Mouse (Mus musculus): ENCODE measurements around the gene Ulk1. TPM values are rescaled to one million over a fixed set of nuclear protein-coding genes. Genes with fewer than 3 reads are reported as not detected.

Ulk1 gene
- polyA plus RNA-seq, 1 experiment from 2014 or later, result 27.4 TPM

GRCm38 (mm10) chr5:110770448-110771158, 39.3 kb downstream of the Ulk1 start, which contains the start of gene Ep400:
TSS of gene Ep400 (minus strand) at chr5:110770717.
- Histone ChIP-seq H3K4me2 (ENCODE audit: low read depth, low read length) (peak within 1 kb of the TSS; percentile 66), H3K9me3 (replicated peaks; ENCODE audit: control insufficient read depth, low read length) (no peaks in the 10 kb centered on the region), H3K9ac (replicated peaks; ENCODE audit: low read length) (peak within 1 kb of the TSS; percentile 75), H3K36me3 (replicated peaks; ENCODE audit: control insufficient read depth, insufficient read depth, low read depth, low read length) (no peaks in the 10 kb centered on the region), H3K4me1 (ENCODE audit: control insufficient read depth, insufficient read depth, low read length) (no peaks in the 10 kb centered on the region), H3K4me3 (ENCODE audit: low read depth, low read length) (peak within 1 kb of the TSS; percentile 92), H3K27me3 (ENCODE audit: control insufficient read depth, insufficient read depth, low read length) (no peaks in the 10 kb centered on the region), H3K27ac (replicated peaks; ENCODE audit: low read depth, low read length) (peak within 1 kb of the TSS; percentile 77)
- DNase-seq (ENCODE audit: low spot score) (peak; percentile 99), ATAC-seq (replicated peaks; ENCODE audit: insufficient number of reproducible peaks, low FRiP score, low TSS enrichment, low read depth) (peak; percentile 97)
- WGBS, result under 1% methylated on average over 83 of the region's 83 CpGs

GRCm38 (mm10) chr5:110770031-110770445, 39.9 kb downstream of the Ulk1 start:
- DNase-seq (ENCODE audit: low spot score) (peak; percentile 63), ATAC-seq (replicated peaks; ENCODE audit: insufficient number of reproducible peaks, low FRiP score, low TSS enrichment, low read depth) (peak; percentile 66; the same call in 1 of the 2 replicates)
- H3K4me2 ChIP-seq (ENCODE audit: low read depth, low read length), result peak overlapping the region; percentile 66
- WGBS, result under 1% methylated on average over 40 of the region's 58 CpGs
- H3K27me3 ChIP-seq (ENCODE audit: control insufficient read depth, insufficient read depth, low read length), result no peaks in the 10 kb centered on the region
- H3K4me3 ChIP-seq (ENCODE audit: low read depth, low read length), result peak overlapping the region; percentile 92
- no peaks in the 10 kb centered on the region for H3K36me3 ChIP-seq (replicated peaks; ENCODE audit: control insufficient read depth, insufficient read depth, low read depth, low read length)
- peak overlapping the region; percentile 75 for H3K9ac ChIP-seq (replicated peaks; ENCODE audit: low read length)
- H3K27ac ChIP-seq (replicated peaks; ENCODE audit: low read depth, low read length), result peak overlapping the region; percentile 77
- no peaks in the 10 kb centered on the region for H3K9me3 ChIP-seq (replicated peaks; ENCODE audit: control insufficient read depth, low read length)
- no peaks in the 10 kb centered on the region for H3K4me1 ChIP-seq (ENCODE audit: control insufficient read depth, insufficient read depth, low read length)

- Histone ChIP-seq H3K27ac (replicated peaks; ENCODE audit: low read depth, low read length) (no peak overlapping the region), H3K4me2 (ENCODE audit: low read depth, low read length) (peak overlapping the region; percentile 66), H3K36me3 (replicated peaks; ENCODE audit: control insufficient read depth, insufficient read depth, low read depth, low read length) (no peaks in the 10 kb centered on the region), H3K9ac (replicated peaks; ENCODE audit: low read length) (peak overlapping the region; percentile 75), H3K9me3 (replicated peaks; ENCODE audit: control insufficient read depth, low read length) (no peaks in the 10 kb centered on the region), H3K4me3 (ENCODE audit: low read depth, low read length) (peak overlapping the region; percentile 92), H3K4me1 (ENCODE audit: control insufficient read depth, insufficient read depth, low read length) (no peaks in the 10 kb centered on the region), H3K27me3 (ENCODE audit: control insufficient read depth, insufficient read depth, low read length) (no peaks in the 10 kb centered on the region)
- 62% methylated on average over 4 of the region's 4 CpGs for WGBS
- DNase-seq (ENCODE audit: low spot score) (no peak), ATAC-seq (replicated peaks; ENCODE audit: insufficient number of reproducible peaks, low FRiP score, low TSS enrichment, low read depth) (no peak)
Observed at GRCm38 (mm10) chr5:110769272-110769671, 40.6 kb downstream of the Ulk1 start.

GRCm38 (mm10) chr5:110763890-110764289, 46.0 kb downstream of the Ulk1 start:
- Histone ChIP-seq H3K36me3 (replicated peaks; ENCODE audit: control insufficient read depth, insufficient read depth, low read depth, low read length) (no peaks in the 10 kb centered on the region), H3K4me3 (ENCODE audit: low read depth, low read length) (no peak overlapping the region), H3K4me2 (ENCODE audit: low read depth, low read length) (no peak overlapping the region), H3K9ac (replicated peaks; ENCODE audit: low read length) (no peak overlapping the region), H3K27me3 (ENCODE audit: control insufficient read depth, insufficient read depth, low read length) (no peaks in the 10 kb centered on the region), H3K9me3 (replicated peaks; ENCODE audit: control insufficient read depth, low read length) (no peaks in the 10 kb centered on the region), H3K27ac (replicated peaks; ENCODE audit: low read depth, low read length) (no peak overlapping the region), H3K4me1 (ENCODE audit: control insufficient read depth, insufficient read depth, low read length) (no peaks in the 10 kb centered on the region)
- DNase-seq (ENCODE audit: low spot score), result no peak
- ATAC-seq (replicated peaks; ENCODE audit: insufficient number of reproducible peaks, low FRiP score, low TSS enrichment, low read depth), result no peak
- WGBS, result 94% methylated on average over 8 of the region's 8 CpGs

- Histone ChIP-seq H3K4me1 (ENCODE audit: control insufficient read depth, insufficient read depth, low read length) (no peaks in the 10 kb centered on the region), H3K36me3 (replicated peaks; ENCODE audit: control insufficient read depth, insufficient read depth, low read depth, low read length) (peaks cover 2% of the 10 kb centered on the region; the same call in 1 of the 2 replicates), H3K4me2 (ENCODE audit: low read depth, low read length) (no peak overlapping the region), H3K9ac (replicated peaks; ENCODE audit: low read length) (no peak overlapping the region), H3K4me3 (ENCODE audit: low read depth, low read length) (no peak overlapping the region), H3K27me3 (ENCODE audit: control insufficient read depth, insufficient read depth, low read length) (no peaks in the 10 kb centered on the region), H3K27ac (replicated peaks; ENCODE audit: low read depth, low read length) (no peak overlapping the region), H3K9me3 (replicated peaks; ENCODE audit: control insufficient read depth, low read length) (no peaks in the 10 kb centered on the region)
- WGBS, result 91% methylated on average over 1 of the region's 1 CpGs
- no peak for ATAC-seq (replicated peaks; ENCODE audit: insufficient number of reproducible peaks, low FRiP score, low TSS enrichment, low read depth)
- no peak for DNase-seq (ENCODE audit: low spot score)
Observed at GRCm38 (mm10) chr5:110745021-110745420, 64.9 kb downstream of the Ulk1 start.

- 95% methylated on average over 7 of the region's 7 CpGs for WGBS
- H3K4me3 ChIP-seq (ENCODE audit: low read depth, low read length), result no peak overlapping the region
- H3K27ac ChIP-seq (replicated peaks; ENCODE audit: low read depth, low read length), result no peak overlapping the region
- H3K9ac ChIP-seq (replicated peaks; ENCODE audit: low read length), result no peak overlapping the region
- DNase-seq (ENCODE audit: low spot score) (no peak), ATAC-seq (replicated peaks; ENCODE audit: insufficient number of reproducible peaks, low FRiP score, low TSS enrichment, low read depth) (no peak)
- H3K9me3 ChIP-seq (replicated peaks; ENCODE audit: control insufficient read depth, low read length), result no peaks in the 10 kb centered on the region
- H3K27me3 ChIP-seq (ENCODE audit: control insufficient read depth, insufficient read depth, low read length), result no peaks in the 10 kb centered on the region
- peaks cover 7% of the 10 kb centered on the region; the same call in 1 of the 2 replicates for H3K36me3 ChIP-seq (replicated peaks; ENCODE audit: control insufficient read depth, insufficient read depth, low read depth, low read length)
- no peak overlapping the region for H3K4me2 ChIP-seq (ENCODE audit: low read depth, low read length)
- no peaks in the 10 kb centered on the region for H3K4me1 ChIP-seq (ENCODE audit: control insufficient read depth, insufficient read depth, low read length)
Observed at GRCm38 (mm10) chr5:110739496-110740275, 70.2 kb downstream of the Ulk1 start.

GRCm38 (mm10) chr5:110735606-110736005, 74.3 kb downstream of the Ulk1 start:
- WGBS, result 79% methylated on average over 1 of the region's 1 CpGs
- ATAC-seq (replicated peaks; ENCODE audit: insufficient number of reproducible peaks, low FRiP score, low TSS enrichment, low read depth) (no peak), DNase-seq (ENCODE audit: low spot score) (no peak)
- no peak overlapping the region for H3K27ac ChIP-seq (replicated peaks; ENCODE audit: low read depth, low read length)
- H3K36me3 ChIP-seq (replicated peaks; ENCODE audit: control insufficient read depth, insufficient read depth, low read depth, low read length), result peaks cover 7% of the 10 kb centered on the region
- H3K4me1 ChIP-seq (ENCODE audit: control insufficient read depth, insufficient read depth, low read length), result no peaks in the 10 kb centered on the region
- no peak overlapping the region for H3K4me2 ChIP-seq (ENCODE audit: low read depth, low read length)
- H3K9ac ChIP-seq (replicated peaks; ENCODE audit: low read length), result no peak overlapping the region
- H3K4me3 ChIP-seq (ENCODE audit: low read depth, low read length), result no peak overlapping the region
- no peaks in the 10 kb centered on the region for H3K9me3 ChIP-seq (replicated peaks; ENCODE audit: control insufficient read depth, low read length)
- H3K27me3 ChIP-seq (ENCODE audit: control insufficient read depth, insufficient read depth, low read length), result no peaks in the 10 kb centered on the region

Measured in embryonic facial prominence, embryonic 11.5 days (tissue).